Mouse (Mus musculus): ENCODE results near the gene Rsl1.
"Not testable (repeated sequence)": the region's sequence is repeated elsewhere in the genome, so short reads cannot be mapped to it uniquely, and the experiment has no call there.

Rsl1 gene

DNA sequence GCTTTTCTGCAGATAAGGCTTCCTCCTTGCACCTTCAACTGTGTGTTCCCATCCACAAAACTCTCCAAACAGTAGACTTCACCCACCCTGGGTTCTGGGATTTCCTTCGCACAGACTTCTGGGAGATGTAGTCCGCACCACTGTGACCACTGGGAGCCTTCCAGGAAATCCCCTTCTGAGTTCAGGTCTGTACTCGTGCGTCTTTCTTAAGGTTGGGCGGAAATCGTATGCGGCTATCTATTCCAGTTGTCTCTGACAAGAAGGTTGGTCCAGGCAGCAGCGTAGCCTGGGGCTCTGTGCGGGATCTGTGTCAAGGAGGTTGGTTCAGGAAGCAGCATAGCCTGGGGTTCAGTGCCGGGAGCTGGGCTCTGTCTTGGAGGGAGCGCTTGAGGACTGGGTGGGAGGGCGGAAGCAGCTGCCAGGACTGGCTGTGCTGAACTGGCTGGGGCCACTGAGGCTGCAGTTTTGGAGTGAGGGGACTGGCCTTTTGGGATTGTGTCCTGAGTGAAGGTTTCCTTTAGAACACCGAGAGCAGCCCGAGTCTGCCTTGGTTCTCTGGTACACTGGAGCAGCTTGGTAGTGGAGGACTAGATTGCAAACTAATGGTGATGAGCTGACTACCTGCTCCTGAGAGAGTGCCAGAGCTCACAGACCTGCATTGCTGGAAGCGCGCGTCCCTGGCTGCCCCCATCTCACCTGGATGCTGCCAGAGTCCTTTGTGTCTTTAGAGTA is at the start of gene Rsl1:
Rsl1 (plus strand) TSS at position 192 of the 732 bp plus-strand sequence.
- DNase-seq (ENCODE audit: low read depth) = peak; percentile 86

DNA sequence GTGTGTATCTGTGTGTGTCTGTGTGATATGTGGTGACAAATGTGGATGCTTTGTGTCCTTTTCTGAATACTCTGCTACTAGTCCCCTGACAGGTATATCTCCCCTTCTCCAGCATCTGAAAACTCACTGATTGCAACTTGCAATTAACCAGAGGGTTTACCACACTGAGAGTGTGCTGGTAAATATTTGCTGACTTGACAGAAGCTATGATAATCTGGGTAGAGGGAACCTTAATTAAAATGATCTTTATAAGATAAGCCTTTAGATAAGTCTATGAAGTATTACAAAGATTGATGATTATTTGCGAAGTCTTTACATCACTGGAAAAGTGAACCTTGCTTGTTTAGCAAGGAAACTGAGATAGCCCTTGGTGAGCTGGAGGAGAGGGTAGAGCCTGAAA is 48.5 kb upstream of the Rsl1 start:
- DNase-seq (ENCODE audit: low read depth) = no peak

DNA sequence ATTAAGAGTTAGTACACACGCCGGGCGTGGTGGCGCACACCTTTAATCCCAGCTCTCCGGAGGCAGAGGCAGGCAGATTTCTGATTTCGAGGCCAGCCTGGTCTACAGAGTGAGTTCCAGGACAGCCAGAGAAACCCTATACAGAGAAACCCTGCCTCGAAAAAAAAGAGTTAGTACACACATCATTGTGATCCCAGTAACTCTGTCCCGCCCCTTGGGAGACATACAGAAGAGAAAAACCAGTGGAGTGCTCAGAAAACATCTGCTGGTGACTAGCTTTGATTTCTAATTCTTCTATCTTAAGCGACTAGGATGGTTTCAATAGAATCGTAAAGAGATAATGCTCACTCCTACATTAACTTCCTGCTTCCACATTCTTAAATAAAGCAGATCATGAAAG is 45.5 kb upstream of the Rsl1 start:
- not testable (repeated sequence) for DNase-seq (ENCODE audit: low read depth)

DNA sequence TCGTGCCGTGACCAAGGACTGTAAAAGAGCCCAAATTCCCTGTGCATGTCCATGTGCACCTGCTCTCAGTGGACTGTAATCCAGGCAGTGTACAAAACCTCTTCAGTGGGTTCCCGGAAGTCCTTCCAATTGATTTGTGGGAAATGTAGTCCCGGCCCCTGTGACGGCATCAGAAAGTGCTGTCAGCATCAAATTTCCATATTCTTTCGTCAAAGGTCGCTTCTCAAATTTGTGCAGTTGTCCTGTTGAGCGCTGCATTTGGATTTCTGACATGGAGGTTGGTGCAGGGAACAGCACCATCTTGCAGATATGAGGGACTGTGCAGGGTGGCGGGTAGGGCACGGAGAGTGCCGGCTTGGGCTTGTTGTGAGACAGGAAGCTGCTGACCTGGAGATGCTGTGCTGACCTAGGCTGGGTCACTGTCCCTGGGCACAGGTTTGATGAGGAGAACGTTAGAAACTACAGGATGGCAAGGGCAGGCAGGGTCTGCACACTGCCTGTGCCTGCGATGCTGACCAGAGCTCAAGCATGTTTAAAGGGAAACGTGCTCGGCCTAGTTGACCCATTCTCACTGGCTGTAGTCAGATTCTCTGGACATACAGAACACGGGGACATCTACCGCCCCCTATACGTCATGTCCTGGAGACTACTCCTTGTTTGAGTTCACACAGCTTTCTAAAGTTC is 44.8 kb upstream of the Rsl1 start:
- DNase-seq (ENCODE audit: low read depth) = peak; percentile 88

DNA sequence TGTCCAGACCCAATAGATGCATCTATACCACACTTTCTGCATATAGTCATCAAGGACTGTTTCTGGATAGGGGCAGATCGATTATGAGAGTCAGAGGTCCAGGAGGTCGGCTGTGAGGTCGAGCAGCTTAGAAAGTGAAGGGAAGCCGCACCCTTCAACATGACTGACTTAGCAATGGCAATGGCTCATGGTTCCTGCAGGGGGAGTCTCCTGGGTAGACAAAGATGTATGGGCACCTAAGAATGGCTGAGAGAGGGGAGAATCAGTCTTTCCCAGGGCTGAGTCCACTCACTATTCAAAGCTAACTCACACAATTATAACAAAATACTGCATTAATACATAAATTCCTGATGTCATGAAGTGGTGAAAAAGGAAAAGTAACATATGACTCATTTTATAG is 6.9 kb upstream of the Rsl1 start:
- DNase-seq (ENCODE audit: low read depth) = not testable (repeated sequence)

DNA sequence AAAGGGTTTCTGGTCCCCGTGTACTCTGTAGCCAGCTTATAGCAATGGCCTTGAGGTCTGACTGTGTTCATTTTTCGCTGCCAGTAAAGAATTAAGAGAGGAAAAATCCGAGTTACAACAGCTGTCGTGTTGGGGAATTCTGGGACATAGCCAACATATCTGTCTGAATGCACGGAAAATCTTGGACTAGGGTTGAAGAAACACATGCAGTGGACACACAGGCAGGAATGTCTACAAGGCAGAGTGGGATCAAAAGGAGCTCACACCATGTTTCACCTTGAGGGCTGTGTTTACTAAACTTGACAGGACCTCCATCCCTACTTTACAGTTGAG is 707 bp downstream of the Rsl1 start:
- no peak for DNase-seq (ENCODE audit: low read depth)

DNA sequence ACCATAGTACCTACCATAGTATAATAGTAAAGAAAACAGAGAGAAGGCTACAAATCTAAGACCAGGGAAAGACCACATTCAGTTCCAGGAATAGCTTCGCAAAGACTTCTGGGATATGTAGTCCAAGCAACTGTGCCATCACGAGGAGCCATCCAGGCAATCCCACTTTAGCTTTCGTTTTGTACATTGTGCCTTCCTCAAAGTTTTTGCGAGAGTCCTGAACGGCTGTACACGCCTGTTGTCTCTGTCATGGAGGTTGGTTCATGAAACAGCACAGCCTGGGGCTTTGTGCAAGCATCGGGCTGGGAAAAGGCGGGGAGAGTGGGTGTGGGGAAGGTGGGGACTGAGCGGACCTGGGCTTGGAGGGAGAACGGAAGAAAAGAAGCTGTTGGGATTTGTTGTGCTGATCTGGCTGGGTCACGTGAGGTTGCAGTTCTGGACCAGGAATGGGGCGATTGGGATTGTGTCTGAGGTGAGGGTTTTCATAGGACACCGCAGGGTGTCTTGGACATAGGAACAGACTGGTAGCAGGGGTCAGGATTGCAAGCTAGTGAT is 21.4 kb downstream of the Rsl1 start, which contains the start of gene Zfp455:
Zfp455 (plus strand) TSS at position 167 of the 555 bp plus-strand sequence.
- peak; percentile 79 for DNase-seq (ENCODE audit: low read depth)

DNA sequence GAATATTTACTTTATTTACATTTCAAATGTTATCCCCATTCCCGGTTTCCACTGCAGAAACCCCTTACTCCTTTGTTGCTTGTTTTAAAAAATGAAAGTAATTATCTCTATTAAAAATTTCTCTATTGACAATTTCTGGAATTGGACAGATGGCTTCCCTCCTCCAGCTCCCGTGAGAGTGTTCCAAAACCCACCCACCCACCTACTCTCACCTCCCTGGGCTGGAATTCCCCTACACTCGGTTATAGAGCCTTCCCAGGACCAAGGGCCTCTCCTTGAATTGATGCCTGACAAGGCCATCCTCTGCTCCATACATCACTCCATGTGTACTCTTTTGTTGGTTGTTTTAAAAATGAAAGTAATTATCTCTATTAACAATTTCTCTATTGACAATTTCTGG is 28.7 kb downstream of the Rsl1 start:
- no peak for DNase-seq (ENCODE audit: low read depth)

DNA sequence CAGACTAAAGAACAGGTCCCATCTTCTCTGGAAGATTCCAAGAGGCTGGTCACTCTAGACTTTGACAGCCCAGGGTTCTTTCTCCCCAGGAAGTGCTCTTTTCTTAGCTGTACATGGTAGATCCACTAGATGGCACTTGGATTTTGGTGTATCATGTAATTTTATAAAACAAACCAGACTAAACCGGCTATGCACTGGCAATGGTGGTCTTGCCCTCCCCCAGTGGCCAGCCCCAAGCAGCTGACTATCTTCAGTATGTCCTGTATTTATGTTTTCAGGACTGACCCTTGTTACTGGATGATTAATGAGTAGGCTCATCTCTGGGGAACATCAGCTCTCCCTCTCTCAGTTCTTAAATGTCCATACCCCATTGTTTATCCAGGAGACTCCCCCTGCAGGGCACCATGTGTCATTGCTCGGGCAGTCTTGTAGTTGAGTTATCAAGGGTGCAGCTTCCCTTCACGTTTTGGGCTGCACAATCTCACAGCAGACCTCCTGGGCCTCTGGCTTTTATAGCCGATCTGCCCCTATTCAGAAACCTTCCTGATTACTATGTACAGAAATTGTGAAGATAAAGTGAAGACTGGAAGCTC is 41.1 kb downstream of the Rsl1 start:
- peak; percentile 50 for DNase-seq (ENCODE audit: low read depth)
